Mouse (Mus musculus) erythroblast, adult 5-6 weeks (primary cell): Measurements from ENCODE around the gene Atp5b. TPM values are rescaled to one million over a fixed set of nuclear protein-coding genes. Genes with fewer than 3 reads are reported as not detected.

Experiments used
- total RNA-seq, 2 experiments: library from RNA; stranded (forward) in 1 of 2; stranded (reverse) in 1 of 2; fragments of 150-400 nt in 1 of 2; fragments of 200-764, 138-1000 nt in 1 of 2; gene quantifications; 2 replicates each; pipeline versions ENCODE4 v1.2.3 to v1.2.4; 2015 to 2017; ENCODE audit warnings: low replicate concordance in 2 of 2

Gene Atp5b
- total RNA-seq, 2 experiments from 2014 or later, result 477 to 537 TPM

Other genes starting within 250 kb of the Atp5b start
- gene Rdh19, start 233.3 kb upstream of the Atp5b start, total RNA-seq (2015; ENCODE audit: low replicate concordance), result not detected in 2 replicates
- gene Rdh19, start 233.3 kb upstream of the Atp5b start, total RNA-seq (2017; ENCODE audit: low replicate concordance), result not detected in 2 replicates
- gene Rdh16f2, start 216.8 kb upstream of the Atp5b start, total RNA-seq (2015; ENCODE audit: low replicate concordance), result not detected in 2 replicates
- not detected in 2 replicates for gene Rdh16f2, start 216.8 kb upstream of the Atp5b start, total RNA-seq (2017; ENCODE audit: low replicate concordance)
- gene Rdh7, start 194.5 kb upstream of the Atp5b start, total RNA-seq (2015; ENCODE audit: low replicate concordance), result not detected in 2 replicates
- gene Rdh7, start 194.5 kb upstream of the Atp5b start, total RNA-seq (2017; ENCODE audit: low replicate concordance), result not detected in 2 replicates
- not detected in 2 replicates for gene Sdr9c7, start 184.8 kb upstream of the Atp5b start, total RNA-seq (2015; ENCODE audit: low replicate concordance)
- not detected in 2 replicates for gene Sdr9c7, start 184.8 kb upstream of the Atp5b start, total RNA-seq (2017; ENCODE audit: low replicate concordance)
- not detected in 2 replicates for gene Hsd17b6, start 75.7 kb upstream of the Atp5b start, total RNA-seq (2015; ENCODE audit: low replicate concordance)
- not detected in 2 replicates for gene Hsd17b6, start 75.7 kb upstream of the Atp5b start, total RNA-seq (2017; ENCODE audit: low replicate concordance)
- gene Prim1, start 68.1 kb upstream of the Atp5b start, total RNA-seq (2015; ENCODE audit: low replicate concordance), result 37.6 and 56.5 TPM in 2 replicates
- gene Prim1, start 68.1 kb upstream of the Atp5b start, total RNA-seq (2017; ENCODE audit: low replicate concordance), result 44.7 and 56.1 TPM in 2 replicates
- gene Naca, start 47.7 kb upstream of the Atp5b start, total RNA-seq (2015; ENCODE audit: low replicate concordance), result 219 and 262 TPM in 2 replicates
- gene Naca, start 47.7 kb upstream of the Atp5b start, total RNA-seq (2017; ENCODE audit: low replicate concordance), result 350 and 361 TPM in 2 replicates
- gene Ptges3, start 24.3 kb upstream of the Atp5b start, total RNA-seq (2015; ENCODE audit: low replicate concordance), result 44.0 and 46.6 TPM in 2 replicates
- gene Ptges3, start 24.3 kb upstream of the Atp5b start, total RNA-seq (2017; ENCODE audit: low replicate concordance), result 65.1 and 65.8 TPM in 2 replicates
- gene Baz2a, start 8.3 kb downstream of the Atp5b start, total RNA-seq (2015; ENCODE audit: low replicate concordance), result 80.3 and 86.5 TPM in 2 replicates
- gene Baz2a, start 8.3 kb downstream of the Atp5b start, total RNA-seq (2017; ENCODE audit: low replicate concordance), result 71.0 and 73.5 TPM in 2 replicates
- 1.9 and 5.0 TPM in 2 replicates for gene Rbms2, start 97.0 kb downstream of the Atp5b start, total RNA-seq (2015; ENCODE audit: low replicate concordance)
- gene Rbms2, start 97.0 kb downstream of the Atp5b start, total RNA-seq (2017; ENCODE audit: low replicate concordance), result 0.51 and 6.8 TPM in 2 replicates
- gene Gls2, start 111.2 kb downstream of the Atp5b start, total RNA-seq (2015; ENCODE audit: low replicate concordance), result 3.8 TPM in 2 replicates
- gene Gls2, start 111.2 kb downstream of the Atp5b start, total RNA-seq (2017; ENCODE audit: low replicate concordance), result 0.60 and 0.84 TPM in 2 replicates
- 6.3 and 6.7 TPM in 2 replicates for gene Spryd4, start 128.5 kb downstream of the Atp5b start, total RNA-seq (2015; ENCODE audit: low replicate concordance)
- gene Spryd4, start 128.5 kb downstream of the Atp5b start, total RNA-seq (2017; ENCODE audit: low replicate concordance), result 1.4 and 3.1 TPM in 2 replicates
- not detected in 2 replicates for gene Mip, start 142.6 kb downstream of the Atp5b start, total RNA-seq (2015; ENCODE audit: low replicate concordance)
- 0.84 and 0.85 TPM in 2 replicates for gene Mip, start 142.6 kb downstream of the Atp5b start, total RNA-seq (2017; ENCODE audit: low replicate concordance)
- 4.0 and 6.3 TPM in 2 replicates for gene Timeless, start 148.8 kb downstream of the Atp5b start, total RNA-seq (2015; ENCODE audit: low replicate concordance)
- gene Timeless, start 148.8 kb downstream of the Atp5b start, total RNA-seq (2017; ENCODE audit: low replicate concordance), result 39.4 and 44.5 TPM in 2 replicates
- gene Apon, start 170.8 kb downstream of the Atp5b start, total RNA-seq (2015; ENCODE audit: low replicate concordance), result 1.7 TPM in 1 of 2 replicates, not detected in the other
- 1.5 TPM in 1 of 2 replicates, not detected in the other for gene Apon, start 170.8 kb downstream of the Atp5b start, total RNA-seq (2017; ENCODE audit: low replicate concordance)
- not detected in 2 replicates for gene Apof, start 185.4 kb downstream of the Atp5b start, total RNA-seq (2015; ENCODE audit: low replicate concordance)
- gene Apof, start 185.4 kb downstream of the Atp5b start, total RNA-seq (2017; ENCODE audit: low replicate concordance), result not detected in 2 replicates
- gene Stat2, start 187.3 kb downstream of the Atp5b start, total RNA-seq (2015; ENCODE audit: low replicate concordance), result 14.8 and 25.1 TPM in 2 replicates
- 16.0 and 25.2 TPM in 2 replicates for gene Stat2, start 187.3 kb downstream of the Atp5b start, total RNA-seq (2017; ENCODE audit: low replicate concordance)
- not detected in 2 replicates for gene Il23a, start 215.5 kb downstream of the Atp5b start, total RNA-seq (2015; ENCODE audit: low replicate concordance)
- not detected in 2 replicates for gene Il23a, start 215.5 kb downstream of the Atp5b start, total RNA-seq (2017; ENCODE audit: low replicate concordance)
- gene Pan2, start 220.1 kb downstream of the Atp5b start, total RNA-seq (2015; ENCODE audit: low replicate concordance), result 7.9 and 8.8 TPM in 2 replicates
- gene Pan2, start 220.1 kb downstream of the Atp5b start, total RNA-seq (2017; ENCODE audit: low replicate concordance), result 7.5 and 8.9 TPM in 2 replicates
- 30.7 and 48.6 TPM in 2 replicates for gene Cnpy2, start 239.2 kb downstream of the Atp5b start, total RNA-seq (2015; ENCODE audit: low replicate concordance)
- gene Cnpy2, start 239.2 kb downstream of the Atp5b start, total RNA-seq (2017; ENCODE audit: low replicate concordance), result 15.5 and 38.3 TPM in 2 replicates